Mouse (Mus musculus): ENCODE measurements around the gene Olfr644.

Gene Olfr644

GRCm38 (mm10) chr7:104071769-104072168, at the start of gene Olfr644:
Gene Olfr644 (minus strand): TSS chr7:104071869.
- DNase-seq = no peak

GRCm38 (mm10) chr7:104104757-104104972, 33.0 kb upstream of the Olfr644 start, which contains the start of gene Olfr646:
Gene Olfr646 (plus strand): TSS chr7:104104873.
- no peak for DNase-seq

- DNase-seq = no peak
These were observed 32.5 kb upstream of the Olfr644 start for GRCm38 (mm10) chr7:104103913-104104756.

- DNase-seq = no peak
These were observed 13.7 kb upstream of the Olfr644 start, which contains the start of gene Olfr645 for GRCm38 (mm10) chr7:104085365-104085764. Gene Olfr645 (minus strand): TSS chr7:104085465.

- DNase-seq = no peak
These were observed 10.3 kb downstream of the Olfr644 start, which contains the start of gene 4930516K23Rik for GRCm38 (mm10) chr7:104061345-104061744. Gene 4930516K23Rik (minus strand): TSS chr7:104061445.

GRCm38 (mm10) chr7:104059215-104059614, 12.5 kb downstream of the Olfr644 start:
- no peak for DNase-seq

- DNase-seq = no peak
These were observed 19.1 kb downstream of the Olfr644 start, which contains the start of gene Olfr642 for GRCm38 (mm10) chr7:104052566-104052965. Gene Olfr642 (minus strand): TSS chr7:104052666.

- no peak for DNase-seq
These were observed 20.9 kb downstream of the Olfr644 start for GRCm38 (mm10) chr7:104050745-104051144.

GRCm38 (mm10) chr7:104035145-104035544, 36.5 kb downstream of the Olfr644 start, which contains the start of gene Olfr641:
Gene Olfr641 (plus strand): TSS chr7:104035445.
- no peak for DNase-seq

GRCm38 (mm10) chr7:104026978-104027377, 44.7 kb downstream of the Olfr644 start:
- DNase-seq = no peak

- no peak for DNase-seq
These were observed 46.2 kb downstream of the Olfr644 start, which contains the start of gene Olfr640 for GRCm38 (mm10) chr7:104025473-104025872. Gene Olfr640 (minus strand): TSS chr7:104025573.

- DNase-seq = no peak
These were observed 50.0 kb downstream of the Olfr644 start for GRCm38 (mm10) chr7:104021651-104022050.

- no peak for DNase-seq
These were observed 52.7 kb downstream of the Olfr644 start for GRCm38 (mm10) chr7:104018953-104019352.

- DNase-seq = no peak
These were observed 54.5 kb downstream of the Olfr644 start, which contains the start of gene Olfr639 for GRCm38 (mm10) chr7:104017203-104017602. Gene Olfr639 (minus strand): TSS chr7:104017303.
